Mouse (Mus musculus) cerebellum, adult 2 months (tissue): ENCODE measurements around the gene Cry2.

Experiments
- CTCF ChIP-seq: fragments of 200-500 bp; IDR thresholded peaks from 2 replicates; pipeline ENCODE4 v1.5.1; 2011; ENCODE audit warnings: low read depth, mild to moderate bottlenecking, control low read depth, low read length, moderate library complexity, borderline replicate concordance; ENCODE audit not compliant: insufficient read depth
- POLR2A ChIP-seq: fragments of 200-500 bp; IDR thresholded peaks from 2 replicates; pipeline ENCODE4 v1.6.1; 2011; ENCODE audit warnings: low read length, control low read depth, borderline replicate concordance; ENCODE audit not compliant: insufficient read depth

DNA sequence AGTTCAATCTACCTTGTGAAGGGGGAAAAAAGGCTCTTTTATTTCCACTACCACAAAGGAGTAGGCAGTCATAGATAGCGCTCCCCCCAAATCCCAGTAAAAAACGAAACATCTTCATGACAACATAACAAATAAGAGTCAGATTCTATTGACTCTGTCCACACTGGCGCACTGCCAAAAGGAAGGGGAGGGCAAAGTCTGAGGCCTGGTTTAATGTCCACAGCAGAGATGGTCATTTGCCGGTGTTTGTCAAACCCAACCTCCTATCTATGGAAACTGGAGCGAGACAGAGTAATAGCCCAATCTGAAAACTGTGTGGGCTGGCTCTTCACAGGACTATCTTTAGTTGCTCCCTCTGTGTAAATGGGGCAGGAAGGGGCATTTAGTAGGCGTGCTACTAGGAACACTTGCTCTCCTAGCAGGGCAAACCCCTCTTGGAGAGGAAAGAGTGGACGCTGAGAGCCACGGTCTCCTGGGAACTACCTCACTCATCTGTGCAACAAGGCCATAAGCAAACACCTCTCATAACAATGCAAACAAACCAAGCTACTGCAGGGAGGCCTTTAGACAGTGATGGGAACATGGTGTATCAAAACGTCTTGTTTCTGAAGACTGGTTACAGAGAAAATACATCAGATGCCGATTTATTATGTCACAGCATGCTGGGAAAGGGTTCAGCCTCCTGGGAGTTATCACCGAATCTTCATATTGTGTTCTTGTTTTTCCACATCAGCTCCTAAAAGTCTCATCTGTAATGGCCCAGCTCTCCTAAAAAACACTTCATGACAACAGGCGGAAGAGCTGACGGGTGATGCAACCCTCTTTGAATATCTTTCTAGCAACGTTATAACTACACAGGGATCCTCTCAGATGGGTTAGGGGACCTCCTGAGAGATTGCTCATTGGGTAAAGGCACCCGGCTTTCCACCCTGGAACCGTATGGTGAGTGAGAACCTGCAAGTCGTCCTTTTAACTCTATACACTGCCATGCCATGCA, 1.2 kb downstream of the Cry2 start:
- no peak for TF ChIP-seq POLR2A
- no peak for TF ChIP-seq CTCF
